Mouse (Mus musculus) neural tube, embryonic 14.5 days (tissue): Measurements from ENCODE around the gene Epha4. TPM values are rescaled to one million over a fixed set of nuclear protein-coding genes. Genes with fewer than 3 reads are reported as not detected.

Experiments used
- ATAC-seq: fragments of 200-750 bp; cut with Nextera tagmentation; 2 replicates; pipeline ENCODE4 v1.8.0; 2017; ENCODE audit warnings: low read depth, mild to moderate bottlenecking, moderate TSS enrichment, moderate library complexity
- H3K27ac ChIP-seq: fragments of 300-500 bp; sonication (generic); 2 replicates; pipeline ENCODE4 v1.5.1; 2014; ENCODE audit warnings: low read depth, mild to moderate bottlenecking, control low read depth, low read length, moderate library complexity, mixed read lengths
- H3K27me3 ChIP-seq: fragments of 300-500 bp; sonication (generic); 2 replicates; pipeline ENCODE4 v1.6.1; 2014; ENCODE audit warnings: low read length; ENCODE audit not compliant: control insufficient read depth, insufficient read depth
- H3K36me3 ChIP-seq: fragments of 300-500 bp; sonication (generic); 2 replicates; pipeline ENCODE4 v1.6.1; 2014; ENCODE audit warnings: low read length, mixed read lengths; ENCODE audit not compliant: control insufficient read depth, insufficient read depth
- H3K4me1 ChIP-seq: fragments of 300-500 bp; sonication (generic); 2 replicates; pipeline ENCODE4 v1.6.1; 2014; ENCODE audit warnings: low read length; ENCODE audit not compliant: control insufficient read depth, insufficient read depth
- H3K4me2 ChIP-seq: fragments of 300-500 bp; sonication (generic); 2 replicates; pipeline ENCODE4 v1.6.1; 2014; ENCODE audit warnings: mild to moderate bottlenecking, low read depth, low read length, control low read depth
- H3K4me3 ChIP-seq: fragments of 300-500 bp; sonication (generic); 2 replicates; pipeline ENCODE4 v1.5.1; 2014; ENCODE audit warnings: low read depth, low read length, control low read depth, mixed read lengths
- H3K9ac ChIP-seq: fragments of 300-500 bp; sonication (generic); replicated peaks from 2 replicates; pipeline ENCODE4 v1.6.1; 2014; ENCODE audit warnings: low read depth, mild to moderate bottlenecking, control low read depth, low read length, mixed read lengths
- H3K9me3 ChIP-seq: fragments of 300-500 bp; sonication (generic); 2 replicates; pipeline ENCODE4 v1.6.1; 2016; ENCODE audit warnings: low read length; ENCODE audit not compliant: control insufficient read depth
- WGBS: fragments of 180-500 bp; shearing (Covaris S2); extraction: QIAGEN DNeasy Blood & Tissue Kit; methylation state at CpG from one replicate; pipeline ENCODE4 v1.1.7; 2014; 5-methylcytosine and 5-hydroxymethylcytosine counted together
- microRNA-seq: library from miRNA; unstranded; fragments of <30 nt; microRNA quantifications from one replicate; pipeline ENCODE4, GENCODE M21; 2016
- polyA plus RNA-seq: library from polyadenylated mRNA; unstranded; fragments of >200 nt; fragmentation: Nextera tagmentation; extraction: Ambion mirVana; gene quantifications from 2 replicates; pipeline ENCODE4 v1.2.1, GENCODE M21; 2014

Epha4 gene
- polyA plus RNA-seq, 1 experiment from 2014 or later = 41.8 TPM

DNA sequence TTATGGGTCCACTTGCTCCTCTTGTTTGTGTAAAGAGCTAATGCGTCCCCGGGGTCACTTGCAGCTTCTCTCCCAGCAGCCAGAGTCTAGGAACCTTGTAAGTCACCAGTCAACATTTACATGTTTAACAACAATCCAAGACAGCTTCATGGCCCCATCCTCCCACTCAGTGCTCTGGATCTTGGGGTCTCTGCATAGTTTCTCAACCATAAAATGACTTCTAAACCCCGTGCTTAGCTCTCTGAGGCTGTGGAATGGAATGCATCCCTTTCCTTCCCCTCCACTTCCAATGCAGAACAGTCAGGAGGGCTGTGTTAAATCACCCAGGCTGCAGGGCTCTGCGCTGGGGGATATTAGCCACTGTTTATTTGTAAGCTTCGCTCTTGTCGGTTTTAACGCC, 178.0 kb downstream of the Epha4 start:
- H3K9me3 ChIP-seq = no peaks in the 10 kb centered on the region
- no peaks in the 10 kb centered on the region for H3K36me3 ChIP-seq
- H3K4me3 ChIP-seq = no peak overlapping the region
- ATAC-seq = no peak
- H3K27ac ChIP-seq = no peak overlapping the region
- WGBS = 70% methylated on average over 7 of the region's 7 CpGs
- H3K9ac ChIP-seq = no peak overlapping the region
- H3K4me1 ChIP-seq = no peaks in the 10 kb centered on the region
- H3K4me2 ChIP-seq = no peak overlapping the region
- no peaks in the 10 kb centered on the region for H3K27me3 ChIP-seq

DNA sequence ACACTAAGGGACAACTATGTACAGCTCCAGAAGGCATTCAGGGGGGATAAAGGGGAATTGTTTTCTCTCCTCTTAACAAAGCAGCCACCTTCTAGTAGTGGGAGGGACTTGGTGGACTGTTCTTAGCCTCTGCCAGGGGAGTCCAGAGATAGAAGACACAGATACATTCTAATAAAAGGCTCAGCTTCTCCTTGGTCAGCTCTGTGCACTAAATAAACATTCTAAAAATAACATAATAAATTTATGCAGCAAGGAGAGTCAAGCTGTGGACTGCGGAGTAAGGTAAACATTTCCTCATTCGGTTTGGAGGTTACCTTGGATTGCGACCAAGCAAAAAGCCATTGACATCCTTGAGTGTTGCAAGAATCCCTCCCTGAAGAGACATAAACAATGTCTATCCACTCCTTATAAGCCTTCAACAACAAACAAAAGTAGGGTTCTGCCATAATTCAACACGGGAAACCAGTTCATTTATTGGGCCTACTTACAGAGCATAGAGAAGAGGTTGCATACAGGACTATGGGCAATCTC, 196.2 kb downstream of the Epha4 start:
- Histone ChIP-seq H3K27ac (no peak overlapping the region), H3K9me3 (no peaks in the 10 kb centered on the region), H3K4me1 (no peaks in the 10 kb centered on the region), H3K9ac (no peak overlapping the region), H3K4me3 (no peak overlapping the region), H3K27me3 (no peaks in the 10 kb centered on the region), H3K36me3 (no peaks in the 10 kb centered on the region), H3K4me2 (no peak overlapping the region)
- no peak for ATAC-seq
- 85% methylated on average over 4 of the region's 4 CpGs for WGBS

Small RNA genes within 50 kb of the gene (microRNA-seq; reads per million reads assigned to microRNA genes)
- gene Mir6352 = not detected
